Mouse (Mus musculus): ENCODE results near the gene Adra2c. TPM values are rescaled to one million over a fixed set of nuclear protein-coding genes. Genes with fewer than 3 reads are reported as not detected.

Adra2c gene
- polyA plus RNA-seq (2012; ENCODE audit: low replicate concordance), result 0.07 TPM in 1 of 2 replicates, not detected in the other

DNA sequence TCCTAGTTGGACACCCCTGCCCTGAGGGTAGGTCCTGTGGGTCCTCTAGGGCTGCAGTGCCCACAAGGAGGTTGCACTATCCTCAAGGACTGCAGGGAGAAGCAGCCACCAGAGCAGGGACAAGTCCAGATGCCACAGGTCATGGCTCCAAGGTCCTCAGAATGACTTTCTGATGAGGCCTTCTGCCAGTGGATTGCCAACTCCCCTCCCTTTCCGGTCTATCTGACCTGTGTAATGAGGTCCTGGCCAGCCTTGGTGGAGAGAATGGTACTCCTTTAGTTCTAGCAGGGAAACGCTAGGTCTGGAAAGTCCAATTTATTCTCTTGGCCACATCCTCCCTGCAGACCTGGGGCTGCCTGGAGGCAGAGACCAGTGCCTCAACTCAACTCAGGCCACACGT lies at the start of gene Adra2c:
Gene Adra2c, plus strand, starts transcription at position 301 of the 400 bp plus-strand sequence.

Other genes with a start within 250 kb of the Adra2c start
- gene Hgfac, start 236.8 kb upstream of the Adra2c start, polyA plus RNA-seq (2012; ENCODE audit: low replicate concordance), result 1.2 and 2.5 TPM in 2 replicates
- 0.14 and 0.18 TPM in 2 replicates for gene Dok7, start 221.6 kb upstream of the Adra2c start, polyA plus RNA-seq (2012; ENCODE audit: low replicate concordance)
- 5.3 and 17.9 TPM in 2 replicates for gene Lrpap1, start 172.6 kb upstream of the Adra2c start, polyA plus RNA-seq (2012; ENCODE audit: low replicate concordance)
- not detected in 2 replicates for gene Hmx1, start 110.8 kb downstream of the Adra2c start, polyA plus RNA-seq (2012; ENCODE audit: low replicate concordance)
- not detected in 2 replicates for gene Cpz, start 247.4 kb downstream of the Adra2c start, polyA plus RNA-seq (2012; ENCODE audit: low replicate concordance)

Measured in leukemia stem cell, adult 10-12 weeks (primary cell).